Mouse (Mus musculus) kidney, adult 9 months (tissue): ENCODE measurements at regions not wholly inside any gene's neighbourhood (a gene's known extent, or its start where the extent isn't known, plus 50 kb on each side); places are given as distances from the start of the nearest gene placed in this dataset.

Experiments used
- DNase-seq: peaks from one replicate; pipeline ENCODE4 v3.0.0; 2022

DNA sequence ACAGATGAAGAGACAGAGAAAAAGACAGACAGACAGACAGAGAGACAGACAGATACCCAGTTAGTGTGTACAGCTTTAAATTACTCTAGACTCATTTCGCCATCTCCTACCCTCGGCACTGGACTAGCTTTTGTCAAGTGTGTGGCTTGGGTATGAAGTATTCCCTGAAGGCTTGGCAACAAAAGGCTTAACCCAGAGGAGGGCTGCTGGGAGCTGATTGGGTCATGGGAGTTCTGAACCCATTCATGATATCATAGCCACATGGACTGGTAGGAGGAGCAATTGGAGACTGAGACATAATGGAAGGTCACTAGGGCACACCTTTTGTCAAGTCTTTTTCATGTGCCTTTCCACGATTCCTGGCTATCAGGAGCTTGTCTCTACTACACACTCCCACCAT is 223.7 kb upstream of the Vstm2b start:
- no peak for DNase-seq

DNA sequence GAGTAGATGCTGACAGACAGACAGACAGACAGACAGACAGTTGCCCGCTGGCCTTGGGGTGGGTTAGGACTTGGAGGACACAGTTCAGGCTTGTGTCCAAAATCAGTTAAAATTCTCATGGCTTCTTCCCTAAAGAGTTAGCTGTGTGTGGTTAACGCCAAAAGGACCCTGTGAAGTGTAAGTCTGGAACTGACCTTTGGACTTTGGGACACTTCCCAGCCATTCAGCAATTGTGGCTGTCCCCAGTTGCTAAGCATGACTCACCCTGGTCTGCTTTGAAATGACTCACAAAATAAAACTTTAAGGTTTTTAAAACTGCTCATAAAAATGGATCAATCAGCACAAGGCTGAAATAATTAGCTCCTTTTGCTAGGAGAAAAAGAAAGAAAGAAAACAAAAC is 220.5 kb upstream of the Vstm2b start:
- DNase-seq, result peak; percentile 89

DNA sequence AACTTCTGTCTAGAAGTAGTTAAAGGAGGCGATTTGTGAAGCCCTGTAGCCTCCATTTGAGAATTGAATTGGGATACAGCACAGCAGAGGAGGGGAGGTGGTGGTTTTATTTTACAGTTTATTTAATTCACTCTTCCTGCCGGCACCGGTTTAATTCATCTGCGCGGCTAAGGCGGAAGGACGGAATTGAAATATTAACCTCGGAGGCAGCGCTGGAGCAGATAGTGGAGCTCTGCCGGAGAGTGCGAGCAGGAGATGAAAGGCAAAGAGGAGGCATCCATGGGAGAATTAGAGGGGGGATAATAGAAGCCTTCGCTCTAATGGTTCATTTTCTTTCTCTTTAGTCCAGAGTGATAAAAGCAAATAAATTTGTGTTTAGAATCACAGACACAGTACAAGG is 217.6 kb upstream of the Vstm2b start:
- peak; percentile 44 for DNase-seq

DNA sequence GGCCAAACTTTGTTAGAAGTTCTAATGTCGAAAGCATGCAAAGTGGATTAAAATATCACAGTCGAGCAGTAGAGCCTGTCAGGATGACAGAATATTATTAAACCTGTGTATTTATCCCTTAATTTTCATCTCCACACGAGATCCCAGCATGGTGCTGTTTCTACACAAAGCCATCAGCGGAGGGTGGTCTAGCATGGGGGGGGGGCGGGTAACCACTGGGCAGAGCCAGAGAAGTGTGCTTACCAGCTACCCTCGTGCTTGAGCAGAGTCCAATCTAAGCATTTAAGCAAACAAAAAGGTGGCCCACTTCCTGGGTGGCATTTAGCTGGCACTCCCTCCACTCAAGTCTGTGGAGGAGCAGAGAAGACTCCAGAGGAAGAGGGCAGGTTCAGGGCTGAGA is 217.1 kb upstream of the Vstm2b start:
- no peak for DNase-seq

DNA sequence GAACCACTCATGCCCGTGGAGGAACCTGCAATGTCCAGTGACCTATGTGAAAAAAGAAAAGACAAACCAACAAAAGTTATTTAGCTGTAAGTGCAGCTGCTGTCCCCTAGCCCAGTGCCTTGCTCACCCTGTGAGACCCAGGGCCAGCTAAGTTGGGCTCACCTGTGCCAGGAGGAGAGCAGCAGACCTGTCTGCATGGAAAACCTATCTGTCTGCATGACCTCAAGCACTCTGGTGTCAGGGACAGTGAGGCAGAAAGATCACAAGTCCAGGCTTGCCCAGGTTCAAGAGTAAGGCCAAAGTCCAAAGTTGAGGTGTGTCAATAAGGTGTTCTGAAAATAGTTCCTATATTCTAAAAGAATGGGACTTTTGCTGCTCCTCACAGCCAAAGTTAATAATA is 215.0 kb upstream of the Vstm2b start:
- DNase-seq, result peak; percentile 93

DNA sequence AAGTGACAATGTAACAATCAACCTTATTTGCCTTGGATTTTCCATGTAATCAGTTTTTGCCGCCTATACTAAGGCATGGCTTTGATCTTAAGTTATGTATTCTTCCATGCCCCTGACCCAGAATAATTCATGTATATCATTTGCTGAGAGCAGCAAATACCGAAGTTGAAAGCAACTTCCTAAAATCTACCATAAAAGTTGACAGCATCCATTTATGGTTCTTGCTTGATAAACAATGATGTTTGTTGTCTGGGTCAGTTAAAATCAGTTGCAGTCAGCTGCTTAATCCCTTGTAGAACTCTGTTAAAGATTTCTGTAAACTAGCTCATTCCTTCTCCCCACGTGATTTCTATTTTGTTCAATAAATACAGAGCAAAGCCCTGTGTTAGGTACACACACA is 214.5 kb upstream of the Vstm2b start:
- no peak for DNase-seq

DNA sequence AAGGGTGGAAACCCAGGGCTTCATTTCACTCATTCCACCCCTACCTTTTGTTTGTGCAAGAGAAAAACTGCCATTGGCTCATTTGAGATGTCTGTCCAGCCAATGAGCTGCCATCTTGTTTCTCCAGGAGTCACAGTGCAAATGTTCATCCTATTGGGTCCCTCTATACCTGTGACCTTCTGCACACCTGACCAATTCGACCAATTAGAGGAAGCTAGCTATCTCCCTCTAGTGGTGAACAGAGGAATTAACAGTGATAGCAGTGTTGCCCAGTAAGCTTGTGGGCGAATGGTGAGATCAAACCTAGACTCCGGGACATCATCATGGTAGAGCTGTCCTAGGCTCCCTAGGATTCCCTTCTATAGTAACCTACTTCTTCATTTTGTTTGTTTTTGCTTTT is 211.1 kb upstream of the Vstm2b start:
- DNase-seq, result no peak

DNA sequence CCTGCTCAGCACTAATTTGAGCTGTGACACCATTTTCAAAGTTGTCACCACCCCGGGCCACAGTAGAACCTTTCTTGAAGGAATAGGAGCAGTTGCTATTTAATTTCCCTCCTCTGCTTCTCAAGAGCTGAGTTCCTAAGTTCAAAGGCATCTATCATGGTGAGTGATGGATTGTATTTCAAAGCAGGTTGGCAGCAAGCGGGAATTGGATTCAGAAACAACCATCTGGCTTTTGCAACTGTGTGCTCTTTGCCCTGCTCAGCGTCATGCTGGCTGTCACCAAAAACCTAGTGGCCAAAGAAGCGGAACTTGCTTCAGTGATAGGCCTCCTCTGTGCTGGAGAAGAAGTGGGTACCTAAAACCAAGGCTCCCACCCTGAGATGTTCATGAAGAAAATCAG is 209.6 kb upstream of the Vstm2b start:
- DNase-seq, result no peak

DNA sequence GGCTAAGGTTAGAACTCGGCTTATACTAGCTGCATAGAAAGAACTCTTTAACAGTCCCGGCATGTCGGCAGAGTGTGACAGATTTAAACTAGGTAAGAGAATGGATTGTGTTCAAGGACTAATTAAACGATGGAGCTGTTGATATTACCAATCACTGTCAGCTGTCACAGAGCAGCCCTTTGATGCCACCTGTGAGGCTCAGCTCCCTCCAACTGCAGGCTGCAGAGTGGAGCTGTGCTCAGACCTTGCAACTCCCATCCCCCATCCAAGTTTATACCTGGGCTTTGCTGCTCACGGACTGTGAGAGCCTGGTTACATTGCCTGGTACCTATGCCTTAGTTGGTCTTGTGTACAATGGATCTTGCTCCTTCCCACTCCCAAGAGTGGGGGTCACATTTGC is 204.4 kb upstream of the Vstm2b start:
- DNase-seq, result no peak

DNA sequence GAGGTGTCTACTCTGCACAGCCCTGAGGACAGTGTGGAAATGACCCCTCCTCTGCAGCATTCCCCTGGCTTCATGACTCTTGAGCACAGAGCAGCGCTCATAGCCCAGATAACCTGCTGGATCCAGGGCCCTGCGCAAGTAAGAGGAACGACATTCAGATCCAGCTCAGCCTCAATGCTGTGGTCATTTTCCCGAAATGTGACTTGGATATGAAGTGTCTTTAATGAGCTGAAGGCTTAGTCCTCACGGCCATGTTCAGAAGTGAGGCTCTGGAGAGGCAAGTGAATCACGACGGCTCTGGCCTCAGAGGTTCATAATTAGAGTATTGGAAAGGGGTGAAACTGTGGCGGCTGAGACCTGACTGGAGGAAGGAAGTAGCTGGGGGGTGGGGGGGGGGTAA is 200.6 kb upstream of the Vstm2b start:
- no peak for DNase-seq

DNA sequence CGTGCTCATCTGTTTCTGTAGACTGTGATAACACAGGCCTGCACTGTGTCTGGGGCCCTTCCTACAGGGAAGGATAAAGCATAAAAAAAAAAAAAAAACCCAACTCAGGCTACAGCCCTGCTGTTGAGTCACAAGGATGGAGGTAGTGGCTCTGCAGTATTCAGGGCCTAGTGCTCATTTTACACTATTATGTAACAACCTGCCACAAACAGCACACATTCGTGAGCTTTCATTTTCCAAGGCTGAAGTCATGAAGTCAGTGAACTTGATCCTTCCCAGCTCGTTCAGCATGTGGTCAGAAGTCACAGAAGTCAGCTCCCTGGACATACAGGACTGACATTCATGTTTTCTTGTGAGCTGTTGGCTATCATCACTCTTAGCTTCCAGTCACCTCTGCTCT is 199.8 kb upstream of the Vstm2b start:
- DNase-seq, result no peak

DNA sequence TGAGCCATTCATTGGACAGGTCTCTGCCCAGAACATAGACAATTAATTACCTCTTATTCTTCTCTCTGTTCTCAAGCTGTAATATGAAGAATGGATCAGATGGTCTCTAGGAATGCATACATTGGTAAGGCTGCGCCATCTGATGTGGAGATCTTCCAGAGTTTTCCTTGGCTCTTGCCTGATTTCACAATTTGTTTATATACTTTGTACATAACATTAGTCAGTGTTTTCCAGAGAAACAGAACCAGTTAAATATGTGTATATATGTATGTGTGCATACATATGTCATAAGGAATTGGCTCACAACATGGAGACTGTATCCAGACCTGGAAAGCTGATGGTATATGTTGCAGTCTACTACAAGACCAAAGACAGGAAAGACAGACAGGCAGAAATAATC is 198.5 kb upstream of the Vstm2b start:
- DNase-seq, result no peak

DNA sequence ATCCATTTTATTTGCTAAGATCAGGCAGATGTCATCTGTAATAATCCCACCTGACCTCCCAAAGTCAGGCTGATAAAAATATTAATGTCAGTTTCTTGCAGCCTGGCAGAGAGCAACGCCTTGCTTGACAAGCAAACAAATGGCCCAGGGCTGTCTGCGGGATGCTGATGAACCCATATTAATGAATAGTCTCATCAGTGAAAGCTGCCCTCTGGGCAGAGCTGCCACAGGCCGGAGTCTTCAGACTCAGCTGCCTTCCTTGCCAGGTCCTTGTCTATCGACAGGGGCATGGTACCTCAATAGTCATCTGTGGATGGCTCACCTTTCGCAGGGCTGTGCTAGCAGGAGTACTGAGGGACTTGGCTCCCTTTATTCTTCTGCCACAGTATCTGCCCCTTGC is 197.5 kb upstream of the Vstm2b start:
- DNase-seq, result no peak

DNA sequence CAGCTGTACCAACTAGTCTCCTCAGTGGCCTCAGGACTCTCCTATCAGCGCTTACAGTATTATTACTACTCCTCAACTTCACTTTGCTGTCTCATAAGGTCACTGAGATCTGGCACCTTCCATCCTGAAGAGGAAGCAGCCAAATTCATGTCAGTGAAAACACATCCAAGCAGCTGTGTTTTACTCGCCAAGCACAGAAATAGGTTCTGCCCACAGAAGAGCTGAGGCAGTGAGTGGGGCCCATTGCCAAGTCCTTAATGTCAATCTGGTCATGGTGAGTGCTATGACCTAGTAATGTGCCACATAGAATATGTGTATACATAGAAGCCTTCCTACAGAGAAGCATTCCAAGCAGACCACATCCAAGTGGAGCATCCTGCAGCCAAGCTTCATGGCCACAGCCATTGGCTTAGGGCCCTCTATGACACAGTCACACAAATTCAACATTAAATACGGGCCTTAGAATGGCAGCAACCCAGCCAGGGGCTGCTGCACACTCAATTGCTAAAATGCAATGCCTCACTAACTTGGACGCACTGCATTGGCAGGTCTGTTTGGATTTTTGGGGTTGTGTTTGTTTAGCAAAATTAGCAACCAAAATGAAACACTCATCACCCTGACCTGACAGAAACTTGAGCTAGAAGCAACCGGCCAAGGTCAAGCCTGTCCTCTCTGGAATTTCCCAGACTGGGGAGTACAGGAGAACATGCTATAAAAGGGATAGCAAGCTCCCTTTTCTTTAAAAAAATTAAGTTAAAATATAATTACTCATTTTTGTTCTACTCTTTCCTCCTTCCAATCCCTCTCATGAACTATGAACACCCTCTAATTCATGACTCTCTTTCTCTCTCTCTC is 195.7 kb upstream of the Vstm2b start:
- DNase-seq, result no peak

DNA sequence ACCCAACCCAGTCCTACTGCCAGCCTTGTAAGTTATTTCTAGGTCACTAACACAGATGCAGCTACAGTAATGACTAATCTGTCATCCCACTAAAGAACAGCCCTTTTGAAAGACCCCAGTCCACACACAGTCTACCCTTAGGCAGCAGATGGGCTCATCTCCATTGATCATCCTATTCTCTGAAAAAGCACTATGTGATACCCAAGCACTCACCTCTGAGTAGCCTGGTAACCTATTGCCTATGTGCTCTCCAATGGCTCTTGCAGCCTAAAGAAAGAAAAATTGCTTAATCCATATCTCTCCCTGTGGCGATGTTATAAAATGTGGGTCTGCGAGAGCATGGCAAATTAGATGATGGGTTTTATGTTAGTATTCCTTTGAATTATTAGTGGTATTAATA is 189.9 kb upstream of the Vstm2b start:
- no peak for DNase-seq

DNA sequence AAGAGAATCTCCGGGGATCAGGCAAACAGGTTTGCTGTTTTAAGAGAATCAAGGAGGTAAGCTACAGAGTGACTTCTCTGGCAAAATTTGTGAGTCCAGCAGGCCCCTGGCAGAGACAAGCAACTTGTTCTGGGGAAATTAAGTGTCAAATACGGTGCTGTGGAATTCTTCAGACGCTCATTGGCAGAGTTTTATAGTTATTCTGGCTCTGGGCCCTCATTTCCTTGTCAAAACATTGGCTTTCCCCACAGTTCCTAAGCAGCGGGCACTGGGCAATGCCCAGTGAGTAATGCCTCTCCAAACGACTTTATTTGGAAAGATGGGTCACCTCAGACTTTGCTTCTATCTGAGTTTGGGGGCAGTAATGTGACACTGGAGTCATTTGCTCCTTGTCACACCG is 180.1 kb upstream of the Vstm2b start:
- DNase-seq, result no peak

DNA sequence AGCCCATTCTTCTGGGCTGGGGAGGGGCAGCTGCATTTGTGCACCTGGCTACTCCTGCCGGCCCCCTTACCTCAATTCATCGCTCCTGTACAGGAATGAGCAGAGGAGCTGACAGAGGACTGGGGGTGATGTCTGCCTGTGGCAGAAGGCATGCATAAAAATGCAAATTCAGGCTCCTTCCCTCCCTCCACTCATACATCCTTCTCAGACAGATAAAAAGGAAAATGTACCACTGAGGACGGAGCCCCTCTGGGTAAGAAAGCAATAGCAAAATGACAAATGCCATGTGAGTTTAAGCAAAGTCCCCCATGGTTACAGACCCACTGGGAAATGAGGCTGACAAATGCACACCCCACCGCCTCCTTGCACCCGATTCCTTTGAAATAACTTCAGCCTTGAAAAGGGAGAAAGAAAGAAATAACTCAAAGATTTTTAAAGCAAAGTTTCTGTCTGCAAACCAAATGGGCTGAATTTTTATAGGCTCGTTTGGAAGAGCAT is 161.1 kb upstream of the Vstm2b start:
- no peak for DNase-seq

DNA sequence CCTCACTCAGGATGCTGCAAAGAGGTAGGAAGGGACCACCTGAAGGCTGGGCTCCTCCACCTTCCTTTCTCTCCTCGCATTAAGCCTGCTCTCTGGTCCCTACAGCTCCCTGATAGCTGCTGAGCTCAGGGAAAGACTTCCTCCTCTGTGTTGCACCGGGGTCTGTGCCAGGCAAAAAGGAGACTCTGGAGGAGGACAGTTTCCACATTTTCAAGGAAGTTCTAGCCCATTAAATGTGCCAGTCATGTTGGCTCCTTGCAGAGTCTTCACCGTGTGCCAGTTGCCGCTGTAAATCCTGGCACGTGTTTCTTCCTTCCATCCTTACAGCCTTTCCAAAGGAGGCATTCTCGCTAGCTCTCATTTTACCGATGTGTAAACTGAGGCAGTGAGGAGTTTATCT is 160.6 kb upstream of the Vstm2b start:
- no peak for DNase-seq

DNA sequence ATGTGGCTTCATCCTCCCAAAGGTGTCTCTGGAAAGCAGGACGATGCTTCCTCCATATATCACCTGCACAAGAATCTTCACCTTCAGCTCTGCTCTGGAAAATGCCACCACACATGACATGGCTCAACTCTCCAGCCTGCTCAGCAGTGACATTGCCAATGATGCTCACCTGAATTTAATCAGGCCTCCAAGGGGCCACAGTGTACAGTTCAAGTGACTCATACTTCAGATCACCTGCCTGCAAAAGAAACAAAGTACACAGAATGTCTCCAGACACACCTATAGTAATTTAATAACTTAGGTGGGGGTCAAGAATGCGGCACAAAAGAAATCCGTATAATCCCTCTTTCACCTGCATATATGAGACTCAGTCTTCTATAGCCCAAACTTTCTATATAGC is 160.0 kb upstream of the Vstm2b start:
- no peak for DNase-seq

DNA sequence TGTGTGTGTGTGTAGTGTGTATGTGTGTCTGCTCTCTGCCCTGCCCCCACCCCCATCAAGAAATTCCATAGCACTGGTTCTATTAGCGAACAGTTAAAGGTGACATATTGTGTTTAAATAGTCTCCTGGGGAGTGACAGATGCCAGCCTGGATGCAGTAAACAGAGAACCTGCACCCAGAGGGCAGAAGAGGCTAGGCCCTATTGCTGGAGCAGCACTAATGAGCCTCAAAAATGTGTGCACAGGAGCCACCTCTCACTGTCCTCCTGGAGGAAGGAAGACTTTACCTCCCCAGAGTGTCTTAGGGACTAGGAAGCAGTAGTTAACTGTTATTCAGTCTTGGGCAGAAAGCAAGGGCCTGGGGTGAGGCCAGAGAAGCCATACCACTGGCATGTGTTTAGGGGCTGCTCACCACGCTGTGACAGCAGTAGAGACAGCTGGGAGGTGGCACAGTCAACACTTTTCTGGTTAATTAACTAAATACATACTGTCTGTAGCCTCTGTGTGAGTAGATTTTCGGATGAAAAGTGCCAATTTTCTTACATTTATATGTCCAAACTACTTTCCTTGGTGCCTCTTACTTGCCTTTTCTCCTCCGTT is 155.5 kb upstream of the Vstm2b start:
- no peak for DNase-seq

DNA sequence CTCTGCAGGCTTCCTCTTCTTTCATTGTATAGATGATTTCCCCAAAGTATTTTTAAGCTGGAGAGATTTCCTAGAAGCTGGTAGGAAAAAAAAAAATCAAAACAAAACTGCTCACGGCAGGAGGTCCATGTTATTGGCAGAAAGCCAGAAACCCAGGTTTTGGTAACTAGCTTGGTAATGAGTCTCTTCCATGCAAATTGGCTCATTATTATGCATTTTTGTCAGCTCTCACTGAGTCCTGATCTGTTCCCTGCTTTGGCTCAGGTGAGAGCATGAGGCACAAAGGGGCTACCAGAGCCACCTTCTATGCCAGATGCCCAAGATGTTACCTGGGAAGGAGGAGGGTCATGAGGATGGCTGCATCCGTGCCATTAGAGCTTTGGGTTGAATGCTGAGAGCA is 146.3 kb upstream of the Vstm2b start:
- DNase-seq, result peak; percentile 56

DNA sequence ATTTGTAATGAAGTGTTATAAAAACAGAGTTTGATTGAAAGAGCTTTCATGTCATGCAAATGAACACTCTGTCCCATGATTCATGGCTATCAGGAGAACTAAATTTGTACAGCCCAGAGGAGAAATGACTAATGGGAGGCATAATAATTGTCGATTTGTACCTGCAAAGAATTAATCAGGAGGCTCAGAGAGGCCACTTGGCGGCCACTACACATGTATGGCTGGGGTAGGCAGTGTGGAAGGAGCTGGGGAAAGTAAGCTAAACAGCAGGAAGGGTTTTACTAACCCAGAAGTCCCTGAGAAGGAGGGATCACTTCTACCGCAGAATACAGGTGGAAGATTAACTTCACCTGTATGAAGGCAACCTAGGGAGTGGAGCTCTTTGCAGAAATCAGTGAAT is 145.9 kb upstream of the Vstm2b start:
- no peak for DNase-seq

DNA sequence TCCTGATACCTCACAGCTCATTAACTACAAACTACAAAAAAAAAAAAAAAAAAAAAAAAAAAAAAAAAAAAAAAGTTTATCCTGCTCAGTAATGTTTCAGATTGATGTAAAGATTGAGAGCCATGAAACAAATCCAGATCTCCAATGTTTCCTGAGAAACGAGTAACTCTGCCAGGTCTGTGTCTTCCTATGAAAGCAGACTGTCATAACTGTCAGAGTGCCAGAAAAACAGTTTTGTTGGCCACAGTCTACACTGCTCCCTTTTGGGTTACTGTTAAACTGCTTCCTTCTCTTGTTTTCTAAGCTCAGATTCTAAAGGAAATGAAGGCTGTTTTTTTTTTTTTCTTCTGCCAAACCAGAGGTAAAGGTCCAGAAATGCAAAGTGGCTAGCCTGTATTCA is 144.6 kb upstream of the Vstm2b start:
- DNase-seq, result no peak

DNA sequence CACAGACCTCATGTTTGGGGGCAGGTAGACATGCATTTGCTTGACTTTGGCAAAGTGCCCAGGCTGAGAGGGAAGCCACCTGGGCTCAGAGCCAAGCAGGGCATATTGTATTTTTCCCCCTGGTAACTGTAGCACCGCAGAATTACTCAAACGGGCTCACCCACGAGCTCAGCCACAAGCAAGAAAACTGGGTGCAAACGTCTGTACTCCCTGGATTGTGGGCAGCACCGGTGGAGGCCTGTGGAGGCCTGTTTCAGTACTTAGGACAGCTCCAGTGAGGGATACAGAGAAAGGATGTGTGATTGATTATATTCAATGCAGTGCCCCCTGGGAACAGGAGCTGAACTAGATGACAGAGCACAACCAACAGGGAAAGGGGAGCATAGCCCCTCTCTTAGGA is 135.6 kb upstream of the Vstm2b start:
- DNase-seq, result peak; percentile 30

DNA sequence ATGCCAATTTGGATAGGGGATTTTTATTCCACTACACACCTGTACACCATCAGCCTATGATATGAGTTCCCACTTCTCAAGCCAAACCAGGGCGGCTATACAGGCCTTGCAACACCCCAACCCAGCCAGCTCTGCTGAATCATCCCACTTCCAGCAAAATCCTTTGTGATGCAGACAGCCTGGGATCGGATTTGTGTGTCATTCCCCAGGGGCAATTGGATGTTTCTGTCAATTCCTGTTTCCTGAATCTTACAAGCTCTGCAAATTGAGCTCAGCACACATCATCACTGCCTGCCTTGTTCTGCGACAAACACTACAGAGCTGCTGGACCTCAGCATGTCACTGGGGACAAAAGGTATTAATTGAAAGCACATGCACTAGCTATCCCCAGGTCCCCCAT is 132.0 kb upstream of the Vstm2b start:
- DNase-seq, result no peak
